Mouse (Mus musculus): ENCODE results near the gene Asb7. TPM values are rescaled to one million over a fixed set of nuclear protein-coding genes. Genes with fewer than 3 reads are reported as not detected.

The Asb7 gene
- polyA plus RNA-seq, 1 experiment, result 9.2 TPM

- WGBS, result 83% methylated on average over 9 of the region's 9 CpGs
- Histone ChIP-seq H3K4me3 (replicated peaks; ENCODE audit: insufficient read depth, low read depth, low read length) (no peak overlapping the region), H3K4me1 (ENCODE audit: control insufficient read depth, insufficient read depth, low read length) (peaks cover 8% of the 10 kb centered on the region), H3K27ac (ENCODE audit: insufficient read depth, low read length) (no peak overlapping the region), H3K27me3 (ENCODE audit: control insufficient read depth, insufficient read depth, low read length) (no peaks in the 10 kb centered on the region)
- TF ChIP-seq CTCF (IDR thresholded peaks at IDR 0.05; ENCODE audit: borderline replicate concordance, insufficient read depth, low read depth, low read length), result no peak
- no peak for TF ChIP-seq POLR2A (IDR thresholded peaks at IDR 0.05; ENCODE audit: borderline replicate concordance, insufficient read depth, low read length)
- DNase-seq, result no peak
These were observed 35.8 kb downstream of the Asb7 start for GRCm38 (mm10) chr7:66653596-66653995.

- DNase-seq, result no peak
- no peak overlapping the region for H3K27ac ChIP-seq (ENCODE audit: insufficient read depth, low read length)
- peaks cover 8% of the 10 kb centered on the region for H3K4me1 ChIP-seq (ENCODE audit: control insufficient read depth, insufficient read depth, low read length)
- TF ChIP-seq CTCF (IDR thresholded peaks at IDR 0.05; ENCODE audit: borderline replicate concordance, insufficient read depth, low read depth, low read length) (no peak), POLR2A (IDR thresholded peaks at IDR 0.05; ENCODE audit: borderline replicate concordance, insufficient read depth, low read length) (no peak)
- no peaks in the 10 kb centered on the region for H3K27me3 ChIP-seq (ENCODE audit: control insufficient read depth, insufficient read depth, low read length)
- WGBS, result 93% methylated on average over 4 of the region's 4 CpGs
- H3K4me3 ChIP-seq (replicated peaks; ENCODE audit: insufficient read depth, low read depth, low read length), result no peak overlapping the region
These were observed 37.2 kb downstream of the Asb7 start for GRCm38 (mm10) chr7:66652216-66652615.

GRCm38 (mm10) chr7:66650883-66651282 lies 38.5 kb downstream of the Asb7 start:
- WGBS, result 73% methylated on average over 5 of the region's 5 CpGs
- TF ChIP-seq CTCF (IDR thresholded peaks at IDR 0.05; ENCODE audit: borderline replicate concordance, insufficient read depth, low read depth, low read length) (no peak), POLR2A (IDR thresholded peaks at IDR 0.05; ENCODE audit: borderline replicate concordance, insufficient read depth, low read length) (no peak)
- no peak overlapping the region for H3K4me3 ChIP-seq (replicated peaks; ENCODE audit: insufficient read depth, low read depth, low read length)
- H3K27ac ChIP-seq (ENCODE audit: insufficient read depth, low read length), result no peak overlapping the region
- H3K27me3 ChIP-seq (ENCODE audit: control insufficient read depth, insufficient read depth, low read length), result no peaks in the 10 kb centered on the region
- no peak for DNase-seq
- peaks cover 4% of the 10 kb centered on the region for H3K4me1 ChIP-seq (ENCODE audit: control insufficient read depth, insufficient read depth, low read length)

- H3K4me1 ChIP-seq (ENCODE audit: control insufficient read depth, insufficient read depth, low read length), result peaks cover 4% of the 10 kb centered on the region
- no peak overlapping the region for H3K27ac ChIP-seq (ENCODE audit: insufficient read depth, low read length)
- no peak for DNase-seq
- TF ChIP-seq POLR2A (IDR thresholded peaks at IDR 0.05; ENCODE audit: borderline replicate concordance, insufficient read depth, low read length) (no peak), CTCF (IDR thresholded peaks at IDR 0.05; ENCODE audit: borderline replicate concordance, insufficient read depth, low read depth, low read length) (no peak)
- H3K4me3 ChIP-seq (replicated peaks; ENCODE audit: insufficient read depth, low read depth, low read length), result no peak overlapping the region
- no peaks in the 10 kb centered on the region for H3K27me3 ChIP-seq (ENCODE audit: control insufficient read depth, insufficient read depth, low read length)
- WGBS, result 91% methylated on average over 2 of the region's 2 CpGs
These were observed 40.2 kb downstream of the Asb7 start for GRCm38 (mm10) chr7:66649181-66649580.

- no peak for TF ChIP-seq POLR2A (IDR thresholded peaks at IDR 0.05; ENCODE audit: borderline replicate concordance, insufficient read depth, low read length)
- TF ChIP-seq CTCF (IDR thresholded peaks at IDR 0.05; ENCODE audit: borderline replicate concordance, insufficient read depth, low read depth, low read length), result no peak
- 99% methylated on average over 2 of the region's 2 CpGs for WGBS
- H3K4me3 ChIP-seq (replicated peaks; ENCODE audit: insufficient read depth, low read depth, low read length), result no peak overlapping the region
- H3K27me3 ChIP-seq (ENCODE audit: control insufficient read depth, insufficient read depth, low read length), result no peaks in the 10 kb centered on the region
- DNase-seq, result no peak
- H3K27ac ChIP-seq (ENCODE audit: insufficient read depth, low read length), result no peak overlapping the region
- peaks cover 4% of the 10 kb centered on the region for H3K4me1 ChIP-seq (ENCODE audit: control insufficient read depth, insufficient read depth, low read length)
These were observed 43.7 kb downstream of the Asb7 start for GRCm38 (mm10) chr7:66645736-66646135.

GRCm38 (mm10) chr7:66633351-66633750 lies 56.0 kb downstream of the Asb7 start:
- 29% methylated on average over 6 of the region's 6 CpGs for WGBS
- H3K27me3 ChIP-seq (ENCODE audit: control insufficient read depth, insufficient read depth, low read length), result no peaks in the 10 kb centered on the region
- no peak for DNase-seq
- no peak overlapping the region for H3K4me3 ChIP-seq (replicated peaks; ENCODE audit: insufficient read depth, low read depth, low read length)
- TF ChIP-seq POLR2A (IDR thresholded peaks at IDR 0.05; ENCODE audit: borderline replicate concordance, insufficient read depth, low read length) (no peak), CTCF (IDR thresholded peaks at IDR 0.05; ENCODE audit: borderline replicate concordance, insufficient read depth, low read depth, low read length) (no peak)
- no peak overlapping the region for H3K27ac ChIP-seq (ENCODE audit: insufficient read depth, low read length)
- no peaks in the 10 kb centered on the region for H3K4me1 ChIP-seq (ENCODE audit: control insufficient read depth, insufficient read depth, low read length)

- H3K27me3 ChIP-seq (ENCODE audit: control insufficient read depth, insufficient read depth, low read length), result no peaks in the 10 kb centered on the region
- TF ChIP-seq CTCF (IDR thresholded peaks at IDR 0.05; ENCODE audit: borderline replicate concordance, insufficient read depth, low read depth, low read length) (no peak), POLR2A (IDR thresholded peaks at IDR 0.05; ENCODE audit: borderline replicate concordance, insufficient read depth, low read length) (no peak)
- no peak for DNase-seq
- no peak overlapping the region for H3K27ac ChIP-seq (ENCODE audit: insufficient read depth, low read length)
- no peaks in the 10 kb centered on the region for H3K4me1 ChIP-seq (ENCODE audit: control insufficient read depth, insufficient read depth, low read length)
- WGBS, result 66% methylated on average over 15 of the region's 15 CpGs
- H3K4me3 ChIP-seq (replicated peaks; ENCODE audit: insufficient read depth, low read depth, low read length), result no peak overlapping the region
These were observed 59.1 kb downstream of the Asb7 start for GRCm38 (mm10) chr7:66630154-66630800.

GRCm38 (mm10) chr7:66629419-66629818 lies 60.0 kb downstream of the Asb7 start:
- Histone ChIP-seq H3K27me3 (ENCODE audit: control insufficient read depth, insufficient read depth, low read length) (no peaks in the 10 kb centered on the region), H3K4me1 (ENCODE audit: control insufficient read depth, insufficient read depth, low read length) (no peaks in the 10 kb centered on the region), H3K4me3 (replicated peaks; ENCODE audit: insufficient read depth, low read depth, low read length) (no peak overlapping the region), H3K27ac (ENCODE audit: insufficient read depth, low read length) (no peak overlapping the region)
- TF ChIP-seq CTCF (IDR thresholded peaks at IDR 0.05; ENCODE audit: borderline replicate concordance, insufficient read depth, low read depth, low read length) (no peak), POLR2A (IDR thresholded peaks at IDR 0.05; ENCODE audit: borderline replicate concordance, insufficient read depth, low read length) (no peak)
- DNase-seq, result no peak
- 64% methylated on average over 4 of the region's 4 CpGs for WGBS

Measured in cerebellum, adult 2 months (tissue).